Mouse (Mus musculus): ENCODE measurements around the gene Brd7. TPM values are rescaled to one million over a fixed set of nuclear protein-coding genes. Genes with fewer than 3 reads are reported as not detected.

Brd7 gene
- 69.8 and 70.0 TPM in 2 replicates for polyA plus RNA-seq (2012; rRNA removed)

DNA sequence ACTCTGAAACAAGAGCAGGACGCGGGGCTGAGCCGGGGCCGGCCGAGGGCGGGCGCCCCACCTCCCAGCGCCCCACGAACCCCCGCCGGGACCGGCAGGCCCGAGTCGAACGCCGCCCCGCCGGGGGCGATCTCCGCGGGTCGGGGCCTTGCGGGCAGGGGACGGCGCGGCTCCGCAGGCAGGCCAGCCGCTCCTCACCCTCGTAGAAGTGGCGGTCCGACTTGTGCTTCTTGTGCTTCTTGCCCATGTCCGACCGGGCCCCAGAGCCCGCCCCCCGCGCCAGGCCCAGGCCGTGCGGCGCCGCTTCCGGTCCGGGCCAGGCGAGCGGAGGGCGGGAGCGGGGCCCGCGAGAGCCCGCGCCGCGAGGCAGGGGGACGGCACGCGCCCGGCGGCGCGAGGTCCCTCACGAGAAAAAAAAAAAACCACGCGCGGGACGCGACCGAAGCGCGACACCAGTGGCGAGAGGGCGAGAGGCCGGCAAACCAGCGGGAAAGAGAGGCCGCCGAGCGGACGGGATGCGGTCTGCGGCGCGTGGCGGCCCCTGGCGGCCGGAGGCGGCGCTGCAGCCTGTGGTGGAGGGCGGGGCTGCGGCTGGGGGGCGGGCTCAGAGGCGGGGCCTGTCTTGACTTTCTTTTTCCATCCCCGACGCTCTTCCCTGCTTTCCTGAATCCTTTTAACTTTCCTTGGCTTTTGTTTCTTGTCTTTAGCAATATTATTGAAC, at the start of gene Brd7:
Gene Brd7 (minus strand): TSS at position 487 of the 721 bp plus-strand sequence.
- peak; percentile 87 to 92 for DNase-seq
- Histone ChIP-seq H3K27me3 (ENCODE audit: control insufficient read depth, insufficient read depth, low read length) (no peaks in the 10 kb centered on the region), H3K4me3 (replicated peaks; ENCODE audit: insufficient read depth, low read depth, low read length) (peak within 1 kb of the TSS; percentile 98), H3K27ac (ENCODE audit: insufficient read depth, low read length) (peak within 1 kb of the TSS; percentile 97), H3K4me1 (ENCODE audit: control insufficient read depth, insufficient read depth, low read length) (no peaks in the 10 kb centered on the region; the same call in 1 of the 2 replicates)
- under 1% methylated on average over 91 of the region's 91 CpGs for WGBS
- peak; percentile 61 for TF ChIP-seq CTCF (IDR thresholded peaks at IDR 0.05; ENCODE audit: borderline replicate concordance, insufficient read depth, low read depth, low read length)
- peak; percentile 45; the same call in 1 of the 2 replicates for TF ChIP-seq POLR2A (IDR thresholded peaks at IDR 0.05; ENCODE audit: borderline replicate concordance, insufficient read depth, low read length)

GRCm38 (mm10) chr8:88411461-88411860, 49.5 kb upstream of the Brd7 start:
- no peak for TF ChIP-seq POLR2A (IDR thresholded peaks at IDR 0.05; ENCODE audit: borderline replicate concordance, insufficient read depth, low read length)
- TF ChIP-seq CTCF (IDR thresholded peaks at IDR 0.05; ENCODE audit: borderline replicate concordance, insufficient read depth, low read depth, low read length): no peak
- 80% methylated on average over 6 of the region's 6 CpGs for WGBS
- H3K27ac ChIP-seq (ENCODE audit: insufficient read depth, low read length): no peak overlapping the region
- H3K4me1 ChIP-seq (ENCODE audit: control insufficient read depth, insufficient read depth, low read length): no peaks in the 10 kb centered on the region
- DNase-seq: no peak
- H3K4me3 ChIP-seq (replicated peaks; ENCODE audit: insufficient read depth, low read depth, low read length): no peak overlapping the region
- no peaks in the 10 kb centered on the region for H3K27me3 ChIP-seq (ENCODE audit: control insufficient read depth, insufficient read depth, low read length)

- no peak for DNase-seq
- TF ChIP-seq CTCF (IDR thresholded peaks at IDR 0.05; ENCODE audit: borderline replicate concordance, insufficient read depth, low read depth, low read length) (no peak), POLR2A (IDR thresholded peaks at IDR 0.05; ENCODE audit: borderline replicate concordance, insufficient read depth, low read length) (no peak)
- Histone ChIP-seq H3K4me1 (ENCODE audit: control insufficient read depth, insufficient read depth, low read length) (no peaks in the 10 kb centered on the region), H3K27me3 (ENCODE audit: control insufficient read depth, insufficient read depth, low read length) (no peaks in the 10 kb centered on the region), H3K27ac (ENCODE audit: insufficient read depth, low read length) (no peak overlapping the region), H3K4me3 (replicated peaks; ENCODE audit: insufficient read depth, low read depth, low read length) (no peak overlapping the region)
- WGBS: 49% methylated on average over 11 of the region's 11 CpGs
Observed at GRCm38 (mm10) chr8:88409401-88409940, 47.5 kb upstream of the Brd7 start.

DNA sequence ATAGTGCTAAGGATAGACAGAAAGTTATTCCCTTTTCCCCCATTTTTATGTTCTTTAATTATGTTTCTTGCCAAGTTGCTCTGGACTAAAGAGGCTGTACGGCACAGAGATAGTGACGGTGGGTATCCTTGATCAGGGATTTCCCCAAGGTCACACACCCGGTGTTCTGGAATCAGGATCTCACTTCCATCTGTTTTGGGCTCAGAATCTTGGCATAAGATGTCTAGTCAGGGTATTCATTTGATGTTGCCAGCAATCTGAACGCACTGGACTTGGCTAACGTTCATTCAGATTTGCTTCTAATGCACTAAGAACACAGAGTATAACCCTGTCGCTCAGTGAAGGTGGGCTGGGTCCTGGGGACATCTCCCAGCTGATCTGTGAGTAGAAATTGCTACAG, 45.7 kb upstream of the Brd7 start:
- TF ChIP-seq POLR2A (IDR thresholded peaks at IDR 0.05; ENCODE audit: borderline replicate concordance, insufficient read depth, low read length): no peak
- no peak for TF ChIP-seq CTCF (IDR thresholded peaks at IDR 0.05; ENCODE audit: borderline replicate concordance, insufficient read depth, low read depth, low read length)
- no peaks in the 10 kb centered on the region for H3K4me1 ChIP-seq (ENCODE audit: control insufficient read depth, insufficient read depth, low read length)
- H3K27ac ChIP-seq (ENCODE audit: insufficient read depth, low read length): no peak overlapping the region
- no peak for DNase-seq
- WGBS: 16% methylated on average over 6 of the region's 6 CpGs
- H3K27me3 ChIP-seq (ENCODE audit: control insufficient read depth, insufficient read depth, low read length): no peaks in the 10 kb centered on the region
- no peak overlapping the region for H3K4me3 ChIP-seq (replicated peaks; ENCODE audit: insufficient read depth, low read depth, low read length)

DNA sequence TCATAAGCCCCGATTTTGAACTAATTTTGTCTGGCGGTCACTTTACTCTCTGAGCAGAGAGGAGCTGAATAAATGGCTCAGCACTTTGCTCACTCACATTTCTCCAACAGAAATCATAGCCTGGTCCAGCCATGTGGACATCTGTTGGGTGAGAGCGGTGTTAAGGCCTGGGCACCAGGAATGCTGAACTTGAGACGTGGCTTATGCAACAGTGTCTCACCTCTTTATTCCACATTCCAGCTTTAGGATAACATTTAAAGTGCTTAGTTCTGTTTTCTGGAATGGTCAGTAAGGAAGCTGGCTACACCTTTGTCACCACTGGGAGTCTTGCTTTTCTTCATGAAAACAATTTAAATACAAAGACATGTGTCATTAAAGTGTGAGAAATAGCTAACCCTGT, 36.1 kb upstream of the Brd7 start:
- 71% methylated on average over 4 of the region's 4 CpGs for WGBS

GRCm38 (mm10) chr8:88393298-88393697, 31.3 kb upstream of the Brd7 start:
- no peak overlapping the region for H3K27ac ChIP-seq (ENCODE audit: insufficient read depth, low read length)
- WGBS: 81% methylated on average over 3 of the region's 3 CpGs
- no peak for TF ChIP-seq CTCF (IDR thresholded peaks at IDR 0.05; ENCODE audit: borderline replicate concordance, insufficient read depth, low read depth, low read length)
- TF ChIP-seq POLR2A (IDR thresholded peaks at IDR 0.05; ENCODE audit: borderline replicate concordance, insufficient read depth, low read length): no peak
- H3K4me3 ChIP-seq (replicated peaks; ENCODE audit: insufficient read depth, low read depth, low read length): no peak overlapping the region
- DNase-seq: no peak
- H3K27me3 ChIP-seq (ENCODE audit: control insufficient read depth, insufficient read depth, low read length): no peaks in the 10 kb centered on the region
- no peaks in the 10 kb centered on the region for H3K4me1 ChIP-seq (ENCODE audit: control insufficient read depth, insufficient read depth, low read length)

More for the DNA sequence above, 36.1 kb upstream of the Brd7 start:
- TF ChIP-seq CTCF (IDR thresholded peaks at IDR 0.05; ENCODE audit: borderline replicate concordance, insufficient read depth, low read depth, low read length): no peak
- no peak for TF ChIP-seq POLR2A (IDR thresholded peaks at IDR 0.05; ENCODE audit: borderline replicate concordance, insufficient read depth, low read length)
- no peaks in the 10 kb centered on the region for H3K27me3 ChIP-seq (ENCODE audit: control insufficient read depth, insufficient read depth, low read length)
- H3K4me3 ChIP-seq (replicated peaks; ENCODE audit: insufficient read depth, low read depth, low read length): no peak overlapping the region
- H3K4me1 ChIP-seq (ENCODE audit: control insufficient read depth, insufficient read depth, low read length): no peaks in the 10 kb centered on the region
- DNase-seq: no peak
- no peak overlapping the region for H3K27ac ChIP-seq (ENCODE audit: insufficient read depth, low read length)

- WGBS: 90% methylated on average over 1 of the region's 1 CpGs
- no peak overlapping the region for H3K4me3 ChIP-seq (replicated peaks; ENCODE audit: insufficient read depth, low read depth, low read length)
- H3K27ac ChIP-seq (ENCODE audit: insufficient read depth, low read length): no peak overlapping the region
- no peaks in the 10 kb centered on the region for H3K27me3 ChIP-seq (ENCODE audit: control insufficient read depth, insufficient read depth, low read length)
- TF ChIP-seq POLR2A (IDR thresholded peaks at IDR 0.05; ENCODE audit: borderline replicate concordance, insufficient read depth, low read length): no peak
- TF ChIP-seq CTCF (IDR thresholded peaks at IDR 0.05; ENCODE audit: borderline replicate concordance, insufficient read depth, low read depth, low read length): peak; percentile 30; the same call in 1 of the 2 replicates
- H3K4me1 ChIP-seq (ENCODE audit: control insufficient read depth, insufficient read depth, low read length): no peaks in the 10 kb centered on the region
- no peak for DNase-seq
Observed at GRCm38 (mm10) chr8:88390749-88391148, 28.8 kb upstream of the Brd7 start.

Measured in cerebellum, adult 2 months (tissue).